Mouse (Mus musculus): ENCODE data around the gene Syn3. TPM values are rescaled to one million over a fixed set of nuclear protein-coding genes. Genes with fewer than 3 reads are reported as not detected.

Syn3 gene
- total RNA-seq, 1 experiment: 1.5 TPM

DNA sequence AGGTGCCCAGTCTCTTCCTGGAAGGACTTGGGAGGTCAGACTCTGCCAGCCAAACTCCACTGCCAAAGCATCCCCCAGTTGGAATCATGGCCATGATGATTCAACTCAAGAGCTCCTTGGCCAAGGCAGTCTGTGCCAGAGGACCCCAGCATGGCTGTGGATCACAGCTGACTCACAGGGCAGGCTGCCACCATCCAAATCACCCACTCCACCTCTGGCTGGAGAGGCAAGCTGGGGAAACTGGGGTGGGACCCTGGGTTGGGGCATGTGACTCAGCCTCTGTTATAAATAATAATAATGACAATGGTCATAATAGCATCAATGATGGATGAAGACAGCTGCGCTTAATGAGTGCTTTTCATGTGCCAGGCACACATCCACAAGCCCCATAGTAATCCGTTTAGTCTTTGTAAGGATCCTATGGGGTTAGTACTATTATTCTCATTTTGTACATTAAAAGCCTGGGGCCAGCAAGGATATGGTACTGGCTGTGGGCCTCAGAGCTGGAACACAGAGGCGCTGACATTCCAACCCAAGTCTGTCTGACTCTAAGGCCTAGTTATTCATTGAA lies 398.3 kb downstream of the Syn3 start:
- Histone ChIP-seq H3K4me1 (ENCODE audit: control insufficient read depth in 2 of 2, insufficient read depth in 2 of 2, low read length in 2 of 2, poor library complexity in 1 of 2) (no peaks in the 10 kb centered on the region), H3K4me3 (ENCODE audit: insufficient read depth in 1 of 2, low read depth in 1 of 2, low read length in 2 of 2, poor library complexity in 1 of 2, severe bottlenecking in 1 of 2) (no peak overlapping the region), H3K36me3 (ENCODE audit: control insufficient read depth, insufficient read depth, low read length, poor library complexity, severe bottlenecking) (no peaks in the 10 kb centered on the region), H3K27ac (ENCODE audit: insufficient read depth, low read depth, low read length, poor library complexity, severe bottlenecking) (no peak overlapping the region), H3K9me3 (ENCODE audit: control insufficient read depth, insufficient read depth, low read depth, low read length) (no peaks in the 10 kb centered on the region), H3K9ac (ENCODE audit: insufficient read depth, low read depth, low read length, poor library complexity, severe bottlenecking) (no peak overlapping the region)
- in situ Hi-C loops (cut with MboI; ENCODE audit: low sequenced_read_pairs in 2 of 2, unreplicated experiment in 2 of 2): no loop called here
- DNase-seq (ENCODE audit: low read depth, low spot score): no peak
- no peak for TF ChIP-seq HCFC1 (IDR thresholded peaks at IDR 0.05; ENCODE audit: borderline replicate concordance, insufficient read depth, low read length)
- no peak for TF ChIP-seq ZNF384 (IDR thresholded peaks at IDR 0.05; ENCODE audit: low read depth, low read length)
- no peak for TF ChIP-seq ZC3H11A (IDR thresholded peaks at IDR 0.05; ENCODE audit: borderline replicate concordance, low read depth, low read length)
- no peak for TF ChIP-seq MAFK (IDR thresholded peaks at IDR 0.05; ENCODE audit: insufficient read depth, low read depth, low read length)
- TF ChIP-seq CHD2 (IDR thresholded peaks at IDR 0.05; ENCODE audit: low read depth, low read length): no peak

DNA sequence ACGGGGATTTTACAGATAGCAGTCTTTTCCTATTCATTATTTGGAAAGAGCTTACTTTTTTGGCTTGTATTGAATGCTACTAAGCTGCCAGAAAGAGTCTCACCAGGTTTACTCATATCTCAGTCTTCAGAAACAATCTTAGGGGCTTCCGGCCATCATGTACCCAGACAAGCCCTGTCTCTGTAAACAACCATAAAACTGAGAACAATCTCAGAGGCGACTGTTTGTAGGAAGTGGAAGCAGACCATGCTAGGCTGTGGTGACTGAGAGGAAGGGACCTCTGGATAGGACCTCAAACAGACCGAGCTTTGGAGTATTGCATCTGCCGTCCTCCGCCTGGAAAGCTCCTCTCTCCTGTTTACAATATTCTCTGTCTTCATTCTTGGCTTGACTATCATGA lies 400.3 kb downstream of the Syn3 start:
- in situ Hi-C loops (cut with MboI; ENCODE audit: low sequenced_read_pairs in 2 of 2, unreplicated experiment in 2 of 2): no loop called here
- no peaks in the 10 kb centered on the region for H3K36me3 ChIP-seq (ENCODE audit: control insufficient read depth, insufficient read depth, low read length, poor library complexity, severe bottlenecking)
- H3K9ac ChIP-seq (ENCODE audit: insufficient read depth, low read depth, low read length, poor library complexity, severe bottlenecking): no peak overlapping the region
- H3K4me3 ChIP-seq (ENCODE audit: insufficient read depth in 1 of 2, low read depth in 1 of 2, low read length in 2 of 2, poor library complexity in 1 of 2, severe bottlenecking in 1 of 2): no peak overlapping the region
- no peak for TF ChIP-seq HCFC1 (IDR thresholded peaks at IDR 0.05; ENCODE audit: borderline replicate concordance, insufficient read depth, low read length)
- TF ChIP-seq MAFK (IDR thresholded peaks at IDR 0.05; ENCODE audit: insufficient read depth, low read depth, low read length): no peak
- no peak for TF ChIP-seq ZC3H11A (IDR thresholded peaks at IDR 0.05; ENCODE audit: borderline replicate concordance, low read depth, low read length)
- TF ChIP-seq ZNF384 (IDR thresholded peaks at IDR 0.05; ENCODE audit: low read depth, low read length): no peak
- TF ChIP-seq CHD2 (IDR thresholded peaks at IDR 0.05; ENCODE audit: low read depth, low read length): no peak
- no peak overlapping the region for H3K27ac ChIP-seq (ENCODE audit: insufficient read depth, low read depth, low read length, poor library complexity, severe bottlenecking)
- no peaks in the 10 kb centered on the region for H3K4me1 ChIP-seq (ENCODE audit: control insufficient read depth in 2 of 2, insufficient read depth in 2 of 2, low read length in 2 of 2, poor library complexity in 1 of 2)
- H3K9me3 ChIP-seq (ENCODE audit: control insufficient read depth, insufficient read depth, low read depth, low read length): no peaks in the 10 kb centered on the region
- DNase-seq (ENCODE audit: low read depth, low spot score): no peak

GRCm38 (mm10) chr10:86093109-86094035 lies 405.3 kb downstream of the Syn3 start:
- no peak overlapping the region for H3K4me3 ChIP-seq (ENCODE audit: insufficient read depth in 1 of 2, low read depth in 1 of 2, low read length in 2 of 2, poor library complexity in 1 of 2, severe bottlenecking in 1 of 2)
- no peaks in the 10 kb centered on the region for H3K36me3 ChIP-seq (ENCODE audit: control insufficient read depth, insufficient read depth, low read length, poor library complexity, severe bottlenecking)
- H3K9ac ChIP-seq (ENCODE audit: insufficient read depth, low read depth, low read length, poor library complexity, severe bottlenecking): no peak overlapping the region
- in situ Hi-C loops (cut with MboI; ENCODE audit: low sequenced_read_pairs in 2 of 2, unreplicated experiment in 2 of 2): no loop called here
- no peaks in the 10 kb centered on the region for H3K9me3 ChIP-seq (ENCODE audit: control insufficient read depth, insufficient read depth, low read depth, low read length)
- no peak overlapping the region for H3K27ac ChIP-seq (ENCODE audit: insufficient read depth, low read depth, low read length, poor library complexity, severe bottlenecking)
- H3K4me1 ChIP-seq (ENCODE audit: control insufficient read depth in 2 of 2, insufficient read depth in 2 of 2, low read length in 2 of 2, poor library complexity in 1 of 2): no peaks in the 10 kb centered on the region; a peak in 1 of 4 replicates
- TF ChIP-seq MAFK (IDR thresholded peaks at IDR 0.05; ENCODE audit: insufficient read depth, low read depth, low read length): no peak
- no peak for TF ChIP-seq ZC3H11A (IDR thresholded peaks at IDR 0.05; ENCODE audit: borderline replicate concordance, low read depth, low read length)
- TF ChIP-seq HCFC1 (IDR thresholded peaks at IDR 0.05; ENCODE audit: borderline replicate concordance, insufficient read depth, low read length): no peak
- TF ChIP-seq CHD2 (IDR thresholded peaks at IDR 0.05; ENCODE audit: low read depth, low read length): no peak
- no peak for TF ChIP-seq ZNF384 (IDR thresholded peaks at IDR 0.05; ENCODE audit: low read depth, low read length)
- DNase-seq (ENCODE audit: low read depth, low spot score): no peak

DNA sequence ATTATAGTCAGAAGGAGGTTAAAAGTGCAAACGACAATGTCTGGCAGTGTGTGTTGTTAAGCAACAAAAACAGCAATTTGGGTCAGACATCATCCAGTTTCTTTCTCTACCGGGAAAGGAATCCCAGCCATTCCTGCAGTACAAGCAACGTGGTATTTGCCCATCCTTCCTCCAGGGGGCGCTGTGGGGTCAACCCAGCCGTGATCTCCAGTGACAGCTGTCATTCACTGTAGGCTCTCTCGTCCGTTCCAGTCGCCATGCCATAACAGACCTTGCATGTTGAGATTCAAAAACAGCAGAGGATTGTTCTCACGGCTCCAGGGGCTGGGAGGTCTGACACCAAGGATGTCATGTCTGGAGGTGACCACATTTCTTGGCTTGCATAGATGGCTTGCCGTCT lies 406.8 kb downstream of the Syn3 start:
- Histone ChIP-seq H3K9me3 (ENCODE audit: control insufficient read depth, insufficient read depth, low read depth, low read length) (no peaks in the 10 kb centered on the region), H3K9ac (ENCODE audit: insufficient read depth, low read depth, low read length, poor library complexity, severe bottlenecking) (no peak overlapping the region), H3K4me1 (ENCODE audit: control insufficient read depth in 2 of 2, insufficient read depth in 2 of 2, low read length in 2 of 2, poor library complexity in 1 of 2) (no peaks in the 10 kb centered on the region; a peak in 1 of 4 replicates), H3K4me3 (ENCODE audit: insufficient read depth in 1 of 2, low read depth in 1 of 2, low read length in 2 of 2, poor library complexity in 1 of 2, severe bottlenecking in 1 of 2) (no peak overlapping the region), H3K27ac (ENCODE audit: insufficient read depth, low read depth, low read length, poor library complexity, severe bottlenecking) (no peak overlapping the region), H3K36me3 (ENCODE audit: control insufficient read depth, insufficient read depth, low read length, poor library complexity, severe bottlenecking) (no peaks in the 10 kb centered on the region)
- peak; percentile 64 for DNase-seq (ENCODE audit: low read depth, low spot score)
- in situ Hi-C loops (cut with MboI; ENCODE audit: low sequenced_read_pairs in 2 of 2, unreplicated experiment in 2 of 2): no loop called here
- TF ChIP-seq HCFC1 (IDR thresholded peaks at IDR 0.05; ENCODE audit: borderline replicate concordance, insufficient read depth, low read length) (no peak), ZC3H11A (IDR thresholded peaks at IDR 0.05; ENCODE audit: borderline replicate concordance, low read depth, low read length) (peak; percentile 26; the same call in 1 of the 2 replicates)
